Mouse (Mus musculus) cortical plate, adult 2 months (tissue): ENCODE results near the gene Brat1.
A peak's percentile ranks its signal among the peaks of the same experiment; 100 is the strongest.

Experiments used
- CTCF ChIP-seq: fragments of 200-500 bp; IDR thresholded peaks from 2 replicates; pipeline ENCODE4 v1.5.1; 2011; ENCODE audit warnings: mild to moderate bottlenecking, control low read depth, low read length; ENCODE audit not compliant: insufficient read depth; ENCODE audit errors: extremely low read depth
- POLR2A ChIP-seq: fragments of 200-500 bp; IDR thresholded peaks from 2 replicates; pipeline ENCODE4 v1.6.1; 2011; ENCODE audit warnings: mild to moderate bottlenecking, low read length, control low read depth; ENCODE audit not compliant: insufficient read depth; ENCODE audit errors: extremely low read depth

GRCm38 (mm10) chr5:140750925-140751324 is 46.1 kb downstream of the Brat1 start:
- TF ChIP-seq POLR2A (no peak), CTCF (peak; percentile 57)
